27 mouse cellular contexts compared by ENCODE assay signal in the genomic region with DNA sequence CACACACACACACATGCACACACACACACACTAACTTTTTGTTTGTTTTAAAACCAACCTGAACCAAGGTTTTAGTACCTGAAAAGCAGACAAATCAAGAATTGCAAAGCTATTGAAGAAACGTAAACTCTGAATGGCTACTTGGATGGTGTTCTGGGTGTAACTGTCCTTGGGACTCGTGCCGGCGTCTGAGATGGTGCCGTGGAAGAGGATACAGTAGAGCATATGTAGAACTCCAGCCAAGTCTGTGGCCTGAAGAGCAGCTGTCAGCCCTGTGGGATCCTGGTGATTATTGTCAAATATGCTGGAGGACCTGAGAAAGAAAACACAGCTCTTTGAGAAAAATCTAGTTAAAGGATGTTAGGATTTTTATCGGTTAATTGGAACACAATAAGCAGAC. TPM values are rescaled to one million over a fixed set of nuclear protein-coding genes. Genes with fewer than 3 reads are reported as not detected.
"Had no signal": no experiment of that assay in that cellular context is flagged by ENCODE, and none has a peak within 500 bp of the region (broad histone marks: within the 10 kb centered on the region; RNA-seq: fewer than 3 reads in every experiment).

No protein-coding gene starts in this region.

- H3K4me1 ChIP-seq: kidney, embryonic 15.5 days; limb, embryonic 12.5 days; limb, embryonic 15.5 days; midbrain, embryonic 12.5 days; midbrain, embryonic 15.5 days; neural tube, embryonic 12.5 days; neural tube, embryonic 15.5 days had no signal

- H3K27ac ChIP-seq: kidney, embryonic 15.5 days; layer of hippocampus, adult 2 months; limb, embryonic 12.5 days; limb, embryonic 15.5 days; liver, embryonic 14.5 days; macrophage; midbrain, embryonic 12.5 days; midbrain, embryonic 15.5 days; neural tube, embryonic 12.5 days; neural tube, embryonic 15.5 days; stomach, postnatal 0 days had no signal

- H3K36me3 ChIP-seq: kidney, embryonic 15.5 days; limb, embryonic 12.5 days; limb, embryonic 15.5 days; midbrain, embryonic 12.5 days; midbrain, embryonic 15.5 days; neural tube, embryonic 12.5 days had no signal

- DNase-seq: kidney, postnatal 25 days; layer of hippocampus, adult 9-11 months; liver, postnatal 0 days; lung, embryonic 14.5 days; right cerebral cortex, adult 18-20 months; right cerebral cortex, postnatal 14 days; right cerebral cortex, postnatal 4 days; thymus, adult 2 months; thymus, postnatal 14 days; thymus, postnatal 4 days had no signal

- H3K27me3 ChIP-seq: kidney, embryonic 15.5 days; limb, embryonic 12.5 days; limb, embryonic 15.5 days; midbrain, embryonic 12.5 days; midbrain, embryonic 15.5 days; neural tube, embryonic 12.5 days; neural tube, embryonic 15.5 days had no signal

- H3K9me3 ChIP-seq: kidney, embryonic 15.5 days; limb, embryonic 12.5 days; limb, embryonic 15.5 days; midbrain, embryonic 12.5 days; midbrain, embryonic 15.5 days; neural tube, embryonic 12.5 days; neural tube, embryonic 15.5 days had no signal

- H3K9ac ChIP-seq: kidney, embryonic 15.5 days; limb, embryonic 12.5 days; limb, embryonic 15.5 days; liver, embryonic 14.5 days; liver, postnatal 0 days; lung, embryonic 14.5 days; midbrain, embryonic 12.5 days; midbrain, embryonic 15.5 days; neural tube, embryonic 12.5 days; neural tube, embryonic 15.5 days had no signal

- H3K4me2 ChIP-seq: kidney, embryonic 15.5 days; limb, embryonic 12.5 days; limb, embryonic 15.5 days; liver, embryonic 11.5 days; lung, embryonic 14.5 days; midbrain, embryonic 12.5 days; midbrain, embryonic 15.5 days; neural tube, embryonic 12.5 days; neural tube, embryonic 15.5 days had no signal

- H3K4me3 ChIP-seq: kidney, embryonic 15.5 days; layer of hippocampus, adult 2 months; limb, embryonic 12.5 days; limb, embryonic 15.5 days; midbrain, embryonic 12.5 days; midbrain, embryonic 15.5 days; neural tube, embryonic 12.5 days; neural tube, embryonic 15.5 days had no signal

- ATAC-seq: liver, postnatal 0 days; lung, postnatal 0 days; midbrain, embryonic 15.5 days had no signal

RNA-seq across cellular contexts. Expression of gene Isl2, which starts 47.7 kb away (rescaled TPM):
- total RNA-seq: layer of hippocampus, adult 2 months; layer of hippocampus, postnatal 25 days; left cerebral cortex, adult 18-20 months; left cerebral cortex, postnatal 36 days; megakaryocyte, adult 5-6 weeks had no signal
- polyA plus RNA-seq: liver, postnatal 0 days; lung, embryonic 14.5 days; macrophage had no signal
